Mouse (Mus musculus): ENCODE results near the gene Pdia5.
A peak's percentile ranks its signal among the peaks of the same experiment; 100 is the strongest.

Gene Pdia5

GRCm38 (mm10) chr16:35431608-35432007, 59.1 kb downstream of the Pdia5 start:
- DNase-seq: no peak

GRCm38 (mm10) chr16:35424926-35425325, 65.7 kb downstream of the Pdia5 start:
- no peak for DNase-seq

- DNase-seq: peak; percentile 11
These were observed 67.2 kb downstream of the Pdia5 start for GRCm38 (mm10) chr16:35423250-35424139.

GRCm38 (mm10) chr16:35422705-35423104, 68.0 kb downstream of the Pdia5 start:
- DNase-seq: no peak

GRCm38 (mm10) chr16:35422141-35422540, 68.5 kb downstream of the Pdia5 start:
- DNase-seq: peak; percentile 27

GRCm38 (mm10) chr16:35414616-35415015, 76.1 kb downstream of the Pdia5 start:
- DNase-seq: no peak

GRCm38 (mm10) chr16:35406706-35407105, 84.0 kb downstream of the Pdia5 start:
- no peak for DNase-seq

GRCm38 (mm10) chr16:35406166-35406565, 84.5 kb downstream of the Pdia5 start:
- DNase-seq: no peak

- no peak for DNase-seq
These were observed 85.2 kb downstream of the Pdia5 start for GRCm38 (mm10) chr16:35405348-35406080.

- DNase-seq: no peak
These were observed 85.8 kb downstream of the Pdia5 start for GRCm38 (mm10) chr16:35404864-35405263.

- DNase-seq: no peak
These were observed 86.8 kb downstream of the Pdia5 start for GRCm38 (mm10) chr16:35403891-35404290.

- peak; percentile 16 for DNase-seq
These were observed 87.3 kb downstream of the Pdia5 start for GRCm38 (mm10) chr16:35403356-35403755.

- DNase-seq: no peak
These were observed 97.9 kb downstream of the Pdia5 start for GRCm38 (mm10) chr16:35392813-35393212.

- DNase-seq: no peak
These were observed 105.0 kb downstream of the Pdia5 start for GRCm38 (mm10) chr16:35385654-35386053.

GRCm38 (mm10) chr16:35380048-35380447, 110.6 kb downstream of the Pdia5 start:
- no peak for DNase-seq

GRCm38 (mm10) chr16:35379344-35379743, 111.3 kb downstream of the Pdia5 start:
- DNase-seq: no peak

GRCm38 (mm10) chr16:35364063-35364428, 126.6 kb downstream of the Pdia5 start:
- no peak for DNase-seq

- peak; percentile 94 for DNase-seq
These were observed 127.3 kb downstream of the Pdia5 start, which contains the start of gene Sec22a for GRCm38 (mm10) chr16:35363150-35364062. TSS of gene Sec22a (minus strand) at chr16:35363918.

- no peak for DNase-seq
These were observed 128.5 kb downstream of the Pdia5 start for GRCm38 (mm10) chr16:35362221-35362620.

GRCm38 (mm10) chr16:35360593-35360992, 130.1 kb downstream of the Pdia5 start:
- peak; percentile 55 for DNase-seq

GRCm38 (mm10) chr16:35357449-35357848, 133.2 kb downstream of the Pdia5 start:
- DNase-seq: no peak
